Mouse (Mus musculus) MEL (cell line): ENCODE measurements at regions not wholly inside any gene's neighbourhood (a gene's known extent, or its start where the extent isn't known, plus 50 kb on each side); places are given as distances from the start of the nearest gene placed in this dataset.

Experiments used
- DNase-seq: peaks from one replicate; pipeline ENCODE4 v3.0.0; 2011; ENCODE audit warnings: low read depth, low spot score
- H3K27ac ChIP-seq: 2 replicates; pipeline ENCODE4 v1.5.1; 2012; ENCODE audit warnings: low read depth, mild to moderate bottlenecking, control low read depth, low read length, moderate library complexity; ENCODE audit not compliant: control insufficient read depth
- H3K27me3 ChIP-seq, 2 experiments: fragments of 150-350 bp in 1 of 2; sonication (generic) in 1 of 2; 2 replicates each; pipeline ENCODE4 v1.6.1; 2012; ENCODE audit warnings: low read length in 2 of 2, mild to moderate bottlenecking in 2 of 2, improper control_type of control experiment in 1 of 2, moderate library complexity in 1 of 2; ENCODE audit not compliant: insufficient read depth in 2 of 2, control insufficient read depth in 1 of 2
- H3K36me3 ChIP-seq, 2 experiments: 2 replicates each; pipeline ENCODE4 v1.6.1; 2012 to 2014; ENCODE audit warnings: low read length in 2 of 2, improper control_type of control experiment in 1 of 2, inconsistent platforms in 1 of 2, mild to moderate bottlenecking in 1 of 2; ENCODE audit not compliant: insufficient read depth in 2 of 2, control insufficient read depth in 1 of 2
- H3K4me1 ChIP-seq, 2 experiments: fragments of 150-350 bp in 1 of 2; sonication (generic) in 1 of 2; 2 replicates each; pipeline ENCODE4 v1.6.1; 2012; ENCODE audit warnings: low read length in 2 of 2, improper control_type of control experiment in 1 of 2, mild to moderate bottlenecking in 1 of 2; ENCODE audit not compliant: insufficient read depth in 2 of 2, control insufficient read depth in 1 of 2
- H3K4me3 ChIP-seq, 2 experiments: fragments of 150-350 bp in 1 of 2; sonication (generic) in 1 of 2; 2 replicates each; pipeline ENCODE4 v1.5.1; 2012; ENCODE audit warnings: low read depth in 2 of 2, low read length in 2 of 2, mild to moderate bottlenecking in 2 of 2, moderate library complexity in 2 of 2, control low read depth in 1 of 2, improper control_type of control experiment in 1 of 2; ENCODE audit not compliant: control insufficient read depth in 1 of 2, insufficient read depth in 1 of 2
- H3K79me2 ChIP-seq: 2 replicates; pipeline ENCODE4 v1.6.1; 2012; ENCODE audit warnings: mild to moderate bottlenecking, low read length, moderate library complexity; ENCODE audit not compliant: control insufficient read depth, poor library complexity, insufficient read depth
- H3K9ac ChIP-seq: 2 replicates; pipeline ENCODE4 v1.6.1; 2012; ENCODE audit warnings: low read depth, mild to moderate bottlenecking, control low read depth, low read length, moderate library complexity; ENCODE audit not compliant: control insufficient read depth, poor library complexity, severe bottlenecking
- H3K9me3 ChIP-seq: fragments of 150-350 bp; sonication (generic); replicated peaks from 2 replicates; pipeline ENCODE4 v1.6.1; 2012; ENCODE audit warnings: mild to moderate bottlenecking, low read length, improper control_type of control experiment, moderate library complexity; ENCODE audit not compliant: insufficient read depth
- BHLHE40 ChIP-seq: IDR thresholded peaks from 2 replicates; pipeline ENCODE4 v1.6.1; 2012; ENCODE audit warnings: low read depth, mild to moderate bottlenecking, inconsistent platforms, low read length, improper control_type of control experiment, borderline replicate concordance
- CTCF ChIP-seq, 3 experiments: IDR thresholded peaks in 2 of 3; conservative IDR thresholded peaks in 1 of 3; 2 replicates each; pipeline ENCODE4 v1.5.1; 2011 to 2012; ENCODE audit warnings: low read length in 3 of 3, low read depth in 2 of 3, mild to moderate bottlenecking in 2 of 3, improper control_type of control experiment in 1 of 3, inconsistent platforms in 1 of 3, mixed read lengths in 1 of 3, moderate library complexity in 1 of 3; ENCODE audit not compliant: control insufficient read depth in 1 of 3, insufficient read depth in 1 of 3, poor library complexity in 1 of 3, severe bottlenecking in 1 of 3
- EP300 ChIP-seq, 2 experiments: IDR thresholded peaks; 2 replicates each; pipeline ENCODE4 v1.6.1; 2011; ENCODE audit warnings: improper control_type of control experiment in 2 of 2, low read length in 2 of 2, low read depth in 1 of 2, mild to moderate bottlenecking in 1 of 2
- ETS1 ChIP-seq: IDR thresholded peaks from 2 replicates; pipeline ENCODE4 v1.6.1; 2012; ENCODE audit warnings: low read depth, mild to moderate bottlenecking, inconsistent platforms, low read length, improper control_type of control experiment, moderate library complexity
- GABPA ChIP-seq: IDR thresholded peaks from 2 replicates; pipeline ENCODE4 v1.6.1; 2012; ENCODE audit warnings: low read depth, mild to moderate bottlenecking, inconsistent platforms, low read length, improper control_type of control experiment, moderate library complexity
- GATA1 ChIP-seq: IDR thresholded peaks from 2 replicates; pipeline ENCODE4 v1.6.1; 2011; ENCODE audit warnings: low read depth, low read length, improper control_type of control experiment
- HCFC1 ChIP-seq: IDR thresholded peaks from 2 replicates; pipeline ENCODE4 v1.6.1; 2012; ENCODE audit warnings: low read depth, mild to moderate bottlenecking, inconsistent platforms, low read length, improper control_type of control experiment, moderate library complexity
- JUND ChIP-seq: IDR thresholded peaks from 2 replicates; pipeline ENCODE4 v1.6.1; 2011; ENCODE audit warnings: low read depth, mild to moderate bottlenecking, improper control_type of control experiment, low read length
- KAT2A ChIP-seq: conservative IDR thresholded peaks from 2 replicates; pipeline ENCODE4 v1.6.1; 2012; ENCODE audit warnings: low read depth, low read length, improper control_type of control experiment, inconsistent platforms
- MAFK ChIP-seq: IDR thresholded peaks from 2 replicates; pipeline ENCODE4 v1.6.1; 2011; ENCODE audit warnings: low read depth, mild to moderate bottlenecking, low read length, improper control_type of control experiment, borderline replicate concordance
- MAZ ChIP-seq: IDR thresholded peaks from 2 replicates; pipeline ENCODE4 v1.6.1; 2012; ENCODE audit warnings: low read depth, mild to moderate bottlenecking, inconsistent platforms, low read length, improper control_type of control experiment
- MXI1 ChIP-seq: IDR thresholded peaks from 2 replicates; pipeline ENCODE4 v1.6.1; 2011; ENCODE audit warnings: mild to moderate bottlenecking, low read depth, low read length, improper control_type of control experiment
- NELFE ChIP-seq: IDR thresholded peaks from 2 replicates; pipeline ENCODE4 v1.6.1; 2011; ENCODE audit warnings: low read depth, low read length, improper control_type of control experiment
- NRF1 ChIP-seq: IDR thresholded peaks from 2 replicates; pipeline ENCODE4 v1.6.1; 2014; ENCODE audit warnings: low read depth, mild to moderate bottlenecking, inconsistent platforms, low read length, improper control_type of control experiment, moderate library complexity; ENCODE audit not compliant: poor library complexity, insufficient read depth, severe bottlenecking
- POLR2AphosphoS2 ChIP-seq: IDR thresholded peaks from 2 replicates; pipeline ENCODE4 v1.6.1; 2011; ENCODE audit warnings: low read length, improper control_type of control experiment
- RCOR1 ChIP-seq: IDR thresholded peaks from 2 replicates; pipeline ENCODE4 v1.6.1; 2012; ENCODE audit warnings: low read depth, mild to moderate bottlenecking, inconsistent platforms, low read length, improper control_type of control experiment
- SMC3 ChIP-seq: IDR thresholded peaks from 2 replicates; pipeline ENCODE4 v1.6.1; 2011; ENCODE audit warnings: low read depth, low read length, improper control_type of control experiment
- TAL1 ChIP-seq: IDR thresholded peaks from 2 replicates; pipeline ENCODE4 v1.6.1; 2012; ENCODE audit warnings: mild to moderate bottlenecking, inconsistent platforms, low read length, moderate library complexity, mixed read lengths
- USF2 ChIP-seq, 2 experiments: IDR thresholded peaks; 2 replicates each; pipeline ENCODE4 v1.6.1; 2011 to 2012; ENCODE audit warnings: improper control_type of control experiment in 2 of 2, low read length in 2 of 2, borderline replicate concordance in 1 of 2, inconsistent platforms in 1 of 2, low read depth in 1 of 2, mild to moderate bottlenecking in 1 of 2; ENCODE audit not compliant: insufficient read depth in 1 of 2
- ZKSCAN1 ChIP-seq: IDR thresholded peaks from 2 replicates; pipeline ENCODE4 v1.6.1; 2012; ENCODE audit warnings: low read depth, mild to moderate bottlenecking, inconsistent platforms, low read length, improper control_type of control experiment, moderate library complexity
- ZMIZ1 ChIP-seq: IDR thresholded peaks from 2 replicates; pipeline ENCODE4 v1.6.1; 2012; ENCODE audit warnings: low read depth, mild to moderate bottlenecking, inconsistent platforms, low read length, improper control_type of control experiment, moderate library complexity
- ZNF384 ChIP-seq: IDR thresholded peaks from 2 replicates; pipeline ENCODE4 v1.6.1; 2012; ENCODE audit warnings: low read depth, mild to moderate bottlenecking, inconsistent platforms, low read length, improper control_type of control experiment

- no peak overlapping the region for H3K27ac ChIP-seq
- no peaks in the 10 kb centered on the region for H3K79me2 ChIP-seq
- no peaks in the 10 kb centered on the region for H3K9me3 ChIP-seq
- H3K4me3 ChIP-seq, result no peak overlapping the region
- H3K4me1 ChIP-seq, result no peaks in the 10 kb centered on the region
- H3K36me3 ChIP-seq, result peaks cover 0 to 5% of the 10 kb centered on the region in 2 experiments; a peak in 2 of 4 replicates
- H3K9ac ChIP-seq, result no peak overlapping the region
- TF ChIP-seq ZNF384 (no peak), GABPA (no peak), BHLHE40 (no peak), CTCF (IDR thresholded peaks at IDR 0.05 in 2 of 3, conservative IDR thresholded peaks at IDR 0.05 in 1 of 3; ENCODE audit: control insufficient read depth in 1 of 3, insufficient read depth in 1 of 3, low read depth in 2 of 3, low read length in 3 of 3, poor library complexity in 1 of 3, severe bottlenecking in 1 of 3) (no peak), ETS1 (no peak), JUND (no peak), MAZ (no peak), HCFC1 (no peak), NRF1 (no peak), MXI1 (no peak), EP300 (IDR thresholded peaks at IDR 0.05; ENCODE audit: low read depth in 1 of 2, low read length in 2 of 2) (no peak), POLR2AphosphoS2 (no peak), TAL1 (no peak), GATA1 (no peak)
- TF ChIP-seq, all 39 proteins: peak for 0
- peak; percentile 12 for DNase-seq
- H3K27me3 ChIP-seq, result no peaks in the 10 kb centered on the region
These were observed 471.3 kb upstream of the Adgrl2 start for GRCm38 (mm10) chr3:149461613-149462012.

- Histone ChIP-seq H3K4me3 (no peak overlapping the region), H3K27ac (no peak overlapping the region), H3K79me2 (no peaks in the 10 kb centered on the region), H3K9me3 (no peaks in the 10 kb centered on the region), H3K36me3 (peaks cover 0 to 2% of the 10 kb centered on the region in 2 experiments; a peak in 1 of 4 replicates), H3K4me1 (0 out of 4 replicates have a peak, but pooled peaks cover 0 to 5% of the 10 kb centered on the region in 2 experiments), H3K27me3 (no peaks in the 10 kb centered on the region), H3K9ac (no peak overlapping the region)
- DNase-seq, result no peak
- TF ChIP-seq SMC3 (no peak), KAT2A (no peak), TAL1 (no peak), NELFE (no peak), ZMIZ1 (no peak), RCOR1 (no peak), NRF1 (no peak), BHLHE40 (no peak), ZKSCAN1 (no peak), MAFK (no peak), JUND (no peak), USF2 (IDR thresholded peaks at IDR 0.05; ENCODE audit: borderline replicate concordance in 1 of 2, insufficient read depth in 1 of 2, low read depth in 1 of 2, low read length in 2 of 2) (no peak)
These were observed 459.0 kb upstream of the Adgrl2 start for GRCm38 (mm10) chr3:149449376-149449775.
